Mouse (Mus musculus): ENCODE data around the gene Mlycd. TPM values are rescaled to one million over a fixed set of nuclear protein-coding genes. Genes with fewer than 3 reads are reported as not detected.

The Mlycd gene
- polyA plus RNA-seq, 1 experiment: 14.2 TPM

- no peak for TF ChIP-seq CTCF (IDR thresholded peaks at IDR 0.05; ENCODE audit: low read depth, low read length)
- TF ChIP-seq POLR2A (IDR thresholded peaks at IDR 0.05; ENCODE audit: borderline replicate concordance, low read depth, low read length): no peak
- Histone ChIP-seq H3K27ac (ENCODE audit: insufficient read depth, low read depth, low read length) (no peak overlapping the region), H3K4me3 (ENCODE audit: insufficient read depth, low read length) (no peak overlapping the region), H3K4me1 (ENCODE audit: control insufficient read depth, insufficient read depth, low read length) (peaks cover 2% of the 10 kb centered on the region)
These were observed 6.2 kb downstream of the Mlycd start for GRCm38 (mm10) chr8:119400904-119401303.

GRCm38 (mm10) chr8:119403912-119404311 lies 9.2 kb downstream of the Mlycd start:
- TF ChIP-seq CTCF (IDR thresholded peaks at IDR 0.05; ENCODE audit: low read depth, low read length) (no peak), POLR2A (IDR thresholded peaks at IDR 0.05; ENCODE audit: borderline replicate concordance, low read depth, low read length) (no peak)
- H3K4me3 ChIP-seq (ENCODE audit: insufficient read depth, low read length): no peak overlapping the region
- H3K27ac ChIP-seq (ENCODE audit: insufficient read depth, low read depth, low read length): no peak overlapping the region
- no peaks in the 10 kb centered on the region; the same call in 1 of the 2 replicates for H3K4me1 ChIP-seq (ENCODE audit: control insufficient read depth, insufficient read depth, low read length)

- TF ChIP-seq CTCF (IDR thresholded peaks at IDR 0.05; ENCODE audit: low read depth, low read length) (no peak), POLR2A (IDR thresholded peaks at IDR 0.05; ENCODE audit: borderline replicate concordance, low read depth, low read length) (no peak)
- Histone ChIP-seq H3K4me3 (ENCODE audit: insufficient read depth, low read length) (no peak overlapping the region), H3K27ac (ENCODE audit: insufficient read depth, low read depth, low read length) (no peak overlapping the region), H3K4me1 (ENCODE audit: control insufficient read depth, insufficient read depth, low read length) (no peaks in the 10 kb centered on the region; the same call in 1 of the 2 replicates)
These were observed 10.0 kb downstream of the Mlycd start for GRCm38 (mm10) chr8:119404648-119405047.

- Histone ChIP-seq H3K4me1 (ENCODE audit: control insufficient read depth, insufficient read depth, low read length) (peaks cover 10% of the 10 kb centered on the region), H3K27ac (ENCODE audit: insufficient read depth, low read depth, low read length) (no peak overlapping the region), H3K4me3 (ENCODE audit: insufficient read depth, low read length) (no peak overlapping the region)
- TF ChIP-seq POLR2A (IDR thresholded peaks at IDR 0.05; ENCODE audit: borderline replicate concordance, low read depth, low read length) (no peak), CTCF (IDR thresholded peaks at IDR 0.05; ENCODE audit: low read depth, low read length) (no peak)
These were observed 13.6 kb downstream of the Mlycd start for GRCm38 (mm10) chr8:119408311-119408710.

GRCm38 (mm10) chr8:119412037-119412734 lies 17.5 kb downstream of the Mlycd start:
- no peak for TF ChIP-seq POLR2A (IDR thresholded peaks at IDR 0.05; ENCODE audit: borderline replicate concordance, low read depth, low read length)
- TF ChIP-seq CTCF (IDR thresholded peaks at IDR 0.05; ENCODE audit: low read depth, low read length): no peak
- H3K4me3 ChIP-seq (ENCODE audit: insufficient read depth, low read length): no peak overlapping the region
- H3K27ac ChIP-seq (ENCODE audit: insufficient read depth, low read depth, low read length): peak overlapping the region; percentile 3; the same call in 1 of the 2 replicates
- peaks cover 10% of the 10 kb centered on the region for H3K4me1 ChIP-seq (ENCODE audit: control insufficient read depth, insufficient read depth, low read length)

GRCm38 (mm10) chr8:119412735-119413498 lies 18.2 kb downstream of the Mlycd start:
- peaks cover 10% of the 10 kb centered on the region for H3K4me1 ChIP-seq (ENCODE audit: control insufficient read depth, insufficient read depth, low read length)
- peak overlapping the region; percentile 6; the same call in 1 of the 2 replicates for H3K4me3 ChIP-seq (ENCODE audit: insufficient read depth, low read length)
- TF ChIP-seq POLR2A (IDR thresholded peaks at IDR 0.05; ENCODE audit: borderline replicate concordance, low read depth, low read length) (no peak), CTCF (IDR thresholded peaks at IDR 0.05; ENCODE audit: low read depth, low read length) (peak; percentile 98)
- H3K27ac ChIP-seq (ENCODE audit: insufficient read depth, low read depth, low read length): no peak overlapping the region

- TF ChIP-seq POLR2A (IDR thresholded peaks at IDR 0.05; ENCODE audit: borderline replicate concordance, low read depth, low read length) (no peak), CTCF (IDR thresholded peaks at IDR 0.05; ENCODE audit: low read depth, low read length) (no peak)
- Histone ChIP-seq H3K4me3 (ENCODE audit: insufficient read depth, low read length) (no peak overlapping the region), H3K4me1 (ENCODE audit: control insufficient read depth, insufficient read depth, low read length) (peaks cover 10% of the 10 kb centered on the region)
These were observed 18.9 kb downstream of the Mlycd start for GRCm38 (mm10) chr8:119413605-119414004.

GRCm38 (mm10) chr8:119420318-119420717 lies 25.6 kb downstream of the Mlycd start:
- H3K4me1 ChIP-seq (ENCODE audit: control insufficient read depth, insufficient read depth, low read length): peaks cover 52% of the 10 kb centered on the region
- no peak for TF ChIP-seq CTCF (IDR thresholded peaks at IDR 0.05; ENCODE audit: low read depth, low read length)
- no peak for TF ChIP-seq POLR2A (IDR thresholded peaks at IDR 0.05; ENCODE audit: borderline replicate concordance, low read depth, low read length)

More at GRCm38 (mm10) chr8:119413605-119414004, 18.9 kb downstream of the Mlycd start:
- no peak overlapping the region for H3K27ac ChIP-seq (ENCODE audit: insufficient read depth, low read depth, low read length)

GRCm38 (mm10) chr8:119421603-119422122 lies 27.0 kb downstream of the Mlycd start:
- H3K27ac ChIP-seq (ENCODE audit: insufficient read depth, low read depth, low read length): peak overlapping the region; percentile 73
- no peak overlapping the region for H3K4me3 ChIP-seq (ENCODE audit: insufficient read depth, low read length)
- TF ChIP-seq CTCF (IDR thresholded peaks at IDR 0.05; ENCODE audit: low read depth, low read length) (no peak), POLR2A (IDR thresholded peaks at IDR 0.05; ENCODE audit: borderline replicate concordance, low read depth, low read length) (no peak)
- peaks cover 54% of the 10 kb centered on the region for H3K4me1 ChIP-seq (ENCODE audit: control insufficient read depth, insufficient read depth, low read length)

More at GRCm38 (mm10) chr8:119420318-119420717, 25.6 kb downstream of the Mlycd start:
- H3K4me3 ChIP-seq (ENCODE audit: insufficient read depth, low read length): no peak overlapping the region
- no peak overlapping the region for H3K27ac ChIP-seq (ENCODE audit: insufficient read depth, low read depth, low read length)
